Mouse (Mus musculus): ENCODE results near the gene Car14. TPM values are rescaled to one million over a fixed set of nuclear protein-coding genes. Genes with fewer than 3 reads are reported as not detected.
"Not testable (repeated sequence)": the region's sequence is repeated elsewhere in the genome, so short reads cannot be mapped to it uniquely, and the experiment has no call there.

Gene Car14
- 2.4 and 2.9 TPM in 2 replicates for polyA plus RNA-seq (2015; fragmentation: Nextera tagmentation; extraction: Ambion mirVana)

DNA sequence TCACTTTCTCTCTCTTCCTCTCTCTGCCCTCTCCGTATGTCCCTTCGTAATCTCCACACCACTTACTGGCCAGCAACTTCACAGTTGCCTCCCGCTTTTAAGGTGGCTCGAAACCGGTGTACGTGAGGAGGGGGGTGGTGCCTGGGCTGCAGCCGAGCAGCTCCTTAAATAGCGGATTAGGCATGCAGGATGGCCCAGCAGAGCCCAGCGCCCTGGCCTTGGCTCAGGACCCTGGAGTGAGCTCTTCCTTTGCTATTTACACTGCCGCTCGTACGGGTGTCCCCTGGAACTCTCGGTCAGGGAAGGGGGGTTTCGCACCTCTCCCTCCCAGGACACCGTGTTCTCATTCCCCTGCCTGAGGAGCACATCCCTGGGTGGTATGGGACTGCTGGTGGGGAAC is at the start of gene Car14:
TSS of gene Car14 (minus strand) at position 124 of the 400 bp plus-strand sequence.
- no peaks in the 10 kb centered on the region for H3K9me3 ChIP-seq (replicated peaks; ENCODE audit: control insufficient read depth, low read length)
- no peak within 1 kb of the TSS for H3K27ac ChIP-seq (ENCODE audit: low read length)
- H3K4me2 ChIP-seq (ENCODE audit: low read depth, low read length), result peak within 1 kb of the TSS; percentile 61
- ATAC-seq (ENCODE audit: insufficient read depth, low FRiP score), result peak; percentile 31; the same call in 1 of the 2 replicates
- peak within 1 kb of the TSS; percentile 50 for H3K9ac ChIP-seq (ENCODE audit: low read length)
- peaks cover 17% of the 10 kb centered on the region for H3K4me1 ChIP-seq (ENCODE audit: control insufficient read depth, insufficient read depth, low read length)
- 2% methylated on average over 15 of the region's 15 CpGs for WGBS
- no peaks in the 10 kb centered on the region for H3K27me3 ChIP-seq (ENCODE audit: control insufficient read depth, insufficient read depth, low read length)
- no peaks in the 10 kb centered on the region for H3K36me3 ChIP-seq (ENCODE audit: control insufficient read depth, insufficient read depth, low read length)
- H3K4me3 ChIP-seq (replicated peaks; ENCODE audit: low read length), result peak within 1 kb of the TSS; percentile 39

DNA sequence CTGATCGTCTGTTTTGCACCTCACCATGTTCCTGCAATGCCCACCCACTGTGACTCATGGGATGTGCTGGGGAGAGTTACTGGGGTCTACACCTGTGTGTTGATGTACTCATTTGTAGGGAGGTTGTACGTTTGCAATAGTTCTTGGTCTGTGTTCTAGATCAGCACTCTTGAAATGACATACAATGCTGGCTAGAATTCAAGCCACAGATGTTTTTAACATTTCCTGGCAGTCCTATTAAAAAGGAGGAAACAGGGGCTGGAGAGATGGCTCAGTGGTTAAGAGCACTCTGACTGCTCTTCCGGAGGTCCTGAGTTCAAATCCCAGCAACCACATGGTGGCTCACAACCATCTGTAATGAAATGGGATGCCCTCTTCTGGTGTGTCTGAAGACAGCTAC is 49.0 kb upstream of the Car14 start:
- Histone ChIP-seq H3K27me3 (ENCODE audit: control insufficient read depth, insufficient read depth, low read length) (no peaks in the 10 kb centered on the region), H3K36me3 (ENCODE audit: control insufficient read depth, insufficient read depth, low read length) (no peaks in the 10 kb centered on the region), H3K4me2 (ENCODE audit: low read depth, low read length) (no peak overlapping the region), H3K27ac (ENCODE audit: low read length) (no peak overlapping the region), H3K9me3 (replicated peaks; ENCODE audit: control insufficient read depth, low read length) (no peaks in the 10 kb centered on the region), H3K4me1 (ENCODE audit: control insufficient read depth, insufficient read depth, low read length) (peaks cover 4% of the 10 kb centered on the region; the same call in 1 of the 2 replicates), H3K4me3 (replicated peaks; ENCODE audit: low read length) (no peak overlapping the region), H3K9ac (ENCODE audit: low read length) (no peak overlapping the region)
- WGBS, result 69% methylated on average over 3 of the region's 3 CpGs
- ATAC-seq (ENCODE audit: insufficient read depth, low FRiP score), result no peak

DNA sequence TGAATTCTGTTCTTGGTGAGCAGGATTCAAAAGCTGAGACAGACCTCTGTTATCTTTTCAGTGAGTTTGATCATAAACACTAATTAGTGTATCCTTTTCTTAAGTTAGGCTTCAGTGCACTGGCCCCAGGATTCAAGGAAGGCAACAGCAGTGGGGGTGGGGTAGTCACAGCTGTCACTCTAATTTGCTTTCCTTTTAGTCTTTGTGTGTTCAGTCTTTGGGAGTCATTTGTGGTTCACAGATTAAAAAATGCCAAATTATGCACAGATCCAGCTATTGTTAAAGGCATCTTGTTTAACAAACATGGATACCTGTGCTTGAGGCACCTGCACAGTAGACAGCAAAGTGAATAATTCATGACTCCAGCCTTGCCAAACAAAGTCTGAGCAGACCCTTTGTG is 48.5 kb upstream of the Car14 start:
- H3K9me3 ChIP-seq (replicated peaks; ENCODE audit: control insufficient read depth, low read length), result no peaks in the 10 kb centered on the region
- no peaks in the 10 kb centered on the region for H3K27me3 ChIP-seq (ENCODE audit: control insufficient read depth, insufficient read depth, low read length)
- H3K4me1 ChIP-seq (ENCODE audit: control insufficient read depth, insufficient read depth, low read length), result peaks cover 4% of the 10 kb centered on the region; the same call in 1 of the 2 replicates
- H3K9ac ChIP-seq (ENCODE audit: low read length), result no peak overlapping the region
- H3K36me3 ChIP-seq (ENCODE audit: control insufficient read depth, insufficient read depth, low read length), result no peaks in the 10 kb centered on the region
- no peak for ATAC-seq (ENCODE audit: insufficient read depth, low FRiP score)
- no peak overlapping the region for H3K27ac ChIP-seq (ENCODE audit: low read length)
- no peak overlapping the region for H3K4me2 ChIP-seq (ENCODE audit: low read depth, low read length)
- no peak overlapping the region for H3K4me3 ChIP-seq (replicated peaks; ENCODE audit: low read length)

DNA sequence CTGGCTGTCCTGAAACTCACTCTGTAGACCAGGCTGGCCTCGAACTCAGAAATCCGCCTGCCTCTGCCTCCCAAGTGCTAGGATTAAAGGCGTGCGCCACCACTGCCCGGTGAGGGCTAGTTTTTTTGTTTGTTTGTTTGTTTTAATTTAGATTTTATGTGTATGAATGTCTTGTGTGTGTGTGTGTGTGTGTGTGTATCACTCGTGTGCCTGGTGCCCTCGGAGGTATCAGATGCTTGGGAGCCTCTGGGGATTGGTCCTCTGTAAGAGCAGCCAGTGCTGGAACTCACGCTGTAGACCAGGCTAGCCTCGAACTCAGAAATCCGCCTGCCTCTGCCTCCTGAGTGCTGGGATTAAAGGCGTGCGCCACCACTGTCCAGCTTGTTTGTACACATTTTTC is 47.1 kb upstream of the Car14 start:
- 68% methylated on average over 12 of the region's 12 CpGs for WGBS
- peak overlapping the region; percentile 72 for H3K9ac ChIP-seq (ENCODE audit: low read length)

DNA sequence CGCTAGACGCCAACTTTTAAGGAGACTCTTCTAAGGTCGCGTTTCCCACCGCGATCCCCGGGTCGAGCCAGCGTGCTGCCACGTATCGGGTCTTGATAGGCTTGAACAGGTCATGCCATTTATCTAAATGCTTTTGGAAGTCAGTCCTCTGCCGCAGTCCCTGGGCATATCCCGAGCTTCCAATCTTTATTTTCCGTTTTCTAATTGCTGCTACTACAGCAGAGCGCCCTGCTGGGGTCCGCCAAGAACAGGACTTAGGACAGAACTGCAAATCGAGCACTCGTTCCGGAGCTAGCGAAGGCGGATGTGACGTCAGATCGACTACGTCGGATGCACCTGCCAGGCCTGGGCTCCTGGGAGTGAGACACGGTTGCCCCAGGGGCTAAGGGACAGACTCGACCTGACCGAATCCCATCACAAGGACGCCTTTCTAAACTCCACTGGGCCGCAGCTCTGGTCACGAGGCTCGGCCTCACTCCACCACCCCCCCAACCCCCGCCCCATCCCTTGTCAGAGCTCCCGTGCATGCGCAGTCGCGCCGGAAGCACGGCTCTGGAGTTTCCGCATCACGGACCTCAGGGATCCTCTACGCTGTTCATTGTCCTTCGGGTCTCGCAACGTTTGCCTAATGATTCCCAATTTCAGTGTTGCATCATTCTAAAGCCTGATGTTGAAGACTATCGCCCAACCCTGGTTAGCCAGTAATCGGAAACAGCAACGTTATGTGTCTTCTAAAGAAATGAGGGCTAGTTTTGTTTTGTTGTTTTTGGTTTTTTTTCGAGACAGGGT is 46.5 kb upstream of the Car14 start:
- under 1% methylated on average over 49 of the region's 49 CpGs for WGBS
- no peaks in the 10 kb centered on the region for H3K4me1 ChIP-seq (ENCODE audit: control insufficient read depth, insufficient read depth, low read length)
- H3K9ac ChIP-seq (ENCODE audit: low read length), result peak overlapping the region; percentile 72
- no peaks in the 10 kb centered on the region for H3K27me3 ChIP-seq (ENCODE audit: control insufficient read depth, insufficient read depth, low read length)
- peak overlapping the region; percentile 67 for H3K4me2 ChIP-seq (ENCODE audit: low read depth, low read length)
- peak overlapping the region; percentile 68 for H3K4me3 ChIP-seq (replicated peaks; ENCODE audit: low read length)
- no peaks in the 10 kb centered on the region for H3K9me3 ChIP-seq (replicated peaks; ENCODE audit: control insufficient read depth, low read length)
- H3K27ac ChIP-seq (ENCODE audit: low read length), result peak overlapping the region; percentile 94
- ATAC-seq (ENCODE audit: insufficient read depth, low FRiP score), result peak; percentile 96
- H3K36me3 ChIP-seq (ENCODE audit: control insufficient read depth, insufficient read depth, low read length), result no peaks in the 10 kb centered on the region

More for the DNA sequence above, 47.1 kb upstream of the Car14 start:
- not testable (repeated sequence) for H3K36me3 ChIP-seq (ENCODE audit: control insufficient read depth, insufficient read depth, low read length); H3K27me3 ChIP-seq (ENCODE audit: control insufficient read depth, insufficient read depth, low read length); ATAC-seq (ENCODE audit: insufficient read depth, low FRiP score); H3K9me3 ChIP-seq (replicated peaks; ENCODE audit: control insufficient read depth, low read length); H3K4me1 ChIP-seq (ENCODE audit: control insufficient read depth, insufficient read depth, low read length)
- peak overlapping the region; percentile 67 for H3K4me2 ChIP-seq (ENCODE audit: low read depth, low read length)
- peak overlapping the region; percentile 94 for H3K27ac ChIP-seq (ENCODE audit: low read length)
- peak overlapping the region; percentile 68 for H3K4me3 ChIP-seq (replicated peaks; ENCODE audit: low read length)

DNA sequence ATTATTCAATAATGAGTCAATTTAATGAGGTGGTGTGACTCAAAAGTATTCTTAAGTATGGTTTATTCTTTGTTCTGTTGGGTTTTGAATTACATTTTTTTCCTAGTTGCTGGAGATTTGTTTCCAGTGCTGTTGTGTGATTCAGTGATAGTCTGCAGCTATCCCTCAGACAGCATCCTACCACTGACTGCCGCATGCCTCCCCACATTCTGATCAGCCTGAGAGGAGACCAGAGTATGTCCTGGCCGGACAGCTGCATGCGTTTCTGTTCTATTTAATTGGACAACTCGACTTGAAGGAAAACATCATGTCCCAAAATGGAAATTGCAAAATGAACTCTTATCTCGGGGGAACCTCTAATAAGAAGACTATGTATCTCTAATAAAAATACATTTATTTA is 43.8 kb upstream of the Car14 start:
- H3K4me3 ChIP-seq (replicated peaks; ENCODE audit: low read length), result no peak overlapping the region
- H3K9ac ChIP-seq (ENCODE audit: low read length), result no peak overlapping the region
- 88% methylated on average over 5 of the region's 5 CpGs for WGBS
- H3K27ac ChIP-seq (ENCODE audit: low read length), result no peak overlapping the region
- no peak overlapping the region for H3K4me2 ChIP-seq (ENCODE audit: low read depth, low read length)
- no peaks in the 10 kb centered on the region for H3K27me3 ChIP-seq (ENCODE audit: control insufficient read depth, insufficient read depth, low read length)
- no peak for ATAC-seq (ENCODE audit: insufficient read depth, low FRiP score)
- no peaks in the 10 kb centered on the region for H3K36me3 ChIP-seq (ENCODE audit: control insufficient read depth, insufficient read depth, low read length)
- H3K4me1 ChIP-seq (ENCODE audit: control insufficient read depth, insufficient read depth, low read length), result no peaks in the 10 kb centered on the region
- H3K9me3 ChIP-seq (replicated peaks; ENCODE audit: control insufficient read depth, low read length), result no peaks in the 10 kb centered on the region

DNA sequence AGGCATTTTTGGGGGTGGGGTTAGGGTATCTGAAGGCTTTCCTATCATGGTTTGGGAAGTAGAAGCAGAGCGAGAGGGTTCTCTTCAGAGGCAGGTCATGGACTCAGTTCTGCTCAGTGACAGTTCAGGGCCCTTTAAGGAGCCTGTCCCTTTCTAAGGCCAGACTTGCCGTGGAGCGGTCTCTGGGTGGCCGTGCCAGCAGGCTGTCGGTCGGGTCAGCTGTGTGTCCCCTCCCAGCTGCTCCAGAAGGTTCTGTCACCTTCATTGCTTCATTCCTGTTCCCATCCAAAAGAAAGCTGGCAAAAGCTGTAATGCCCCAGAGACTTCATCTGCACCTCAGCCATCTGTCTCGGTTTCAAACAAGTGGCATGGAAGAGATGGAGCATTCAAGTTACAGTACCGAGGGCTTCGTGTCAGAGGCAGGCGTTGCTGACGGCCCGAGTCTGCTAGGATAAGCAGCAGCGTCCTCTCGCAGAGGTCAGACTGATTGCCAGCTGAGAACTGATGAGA is 41.3 kb upstream of the Car14 start:
- no peaks in the 10 kb centered on the region for H3K9me3 ChIP-seq (replicated peaks; ENCODE audit: control insufficient read depth, low read length)
- ATAC-seq (ENCODE audit: insufficient read depth, low FRiP score), result no peak
- no peak overlapping the region for H3K4me3 ChIP-seq (replicated peaks; ENCODE audit: low read length)
- no peak overlapping the region for H3K27ac ChIP-seq (ENCODE audit: low read length)
- H3K4me1 ChIP-seq (ENCODE audit: control insufficient read depth, insufficient read depth, low read length), result no peaks in the 10 kb centered on the region
- no peaks in the 10 kb centered on the region for H3K27me3 ChIP-seq (ENCODE audit: control insufficient read depth, insufficient read depth, low read length)
- 0 out of 2 replicates have a peak, but pooled peaks cover 3% of the 10 kb centered on the region for H3K36me3 ChIP-seq (ENCODE audit: control insufficient read depth, insufficient read depth, low read length)
- H3K9ac ChIP-seq (ENCODE audit: low read length), result no peak overlapping the region
- WGBS, result 84% methylated on average over 14 of the region's 14 CpGs
- no peak overlapping the region for H3K4me2 ChIP-seq (ENCODE audit: low read depth, low read length)

DNA sequence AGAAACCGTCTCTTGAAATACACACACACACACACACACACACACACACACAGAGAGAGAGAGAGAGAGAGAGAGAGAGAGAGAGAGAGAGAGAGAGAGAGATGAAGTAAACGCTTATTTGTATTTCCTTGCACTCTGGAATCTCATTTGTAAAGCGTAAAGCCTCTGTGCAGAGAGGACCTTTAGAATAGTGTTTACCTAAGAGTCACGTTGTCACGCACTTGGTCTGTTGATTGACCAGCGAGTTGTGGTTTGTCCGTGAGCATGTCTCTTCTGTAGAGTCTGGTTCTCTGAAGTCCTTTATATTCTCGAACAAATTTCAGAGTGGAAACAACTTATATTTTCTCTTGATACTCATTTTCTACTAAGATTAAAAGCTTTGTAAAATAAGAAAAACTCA is 40.3 kb upstream of the Car14 start:
- Histone ChIP-seq H3K36me3 (ENCODE audit: control insufficient read depth, insufficient read depth, low read length) (peaks cover 13% of the 10 kb centered on the region; the same call in 1 of the 2 replicates), H3K4me3 (replicated peaks; ENCODE audit: low read length) (no peak overlapping the region), H3K4me2 (ENCODE audit: low read depth, low read length) (no peak overlapping the region), H3K4me1 (ENCODE audit: control insufficient read depth, insufficient read depth, low read length) (no peaks in the 10 kb centered on the region), H3K27me3 (ENCODE audit: control insufficient read depth, insufficient read depth, low read length) (no peaks in the 10 kb centered on the region), H3K9ac (ENCODE audit: low read length) (no peak overlapping the region), H3K9me3 (replicated peaks; ENCODE audit: control insufficient read depth, low read length) (no peaks in the 10 kb centered on the region), H3K27ac (ENCODE audit: low read length) (no peak overlapping the region)
- 85% methylated on average over 8 of the region's 8 CpGs for WGBS
- no peak for ATAC-seq (ENCODE audit: insufficient read depth, low FRiP score)

DNA sequence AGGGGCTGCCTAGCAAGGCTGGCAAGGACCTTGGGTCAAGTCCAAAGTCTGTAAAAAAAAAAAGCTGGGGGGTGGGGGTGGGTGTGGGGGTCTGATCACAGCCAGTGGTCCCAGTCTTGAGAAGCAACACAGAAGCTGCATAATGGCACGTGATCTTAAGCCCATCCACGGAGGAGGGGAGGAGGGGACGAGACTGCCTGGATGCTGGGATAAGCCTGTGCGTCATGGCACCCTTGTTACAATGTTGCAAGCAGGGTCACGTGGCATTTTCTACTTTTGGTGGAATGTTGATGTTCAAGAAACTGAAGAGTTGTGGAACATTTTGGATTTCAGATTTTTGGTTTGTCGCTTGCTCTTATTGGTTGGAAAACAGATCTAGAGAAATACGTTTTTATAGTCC is 38.7 kb upstream of the Car14 start:
- no peaks in the 10 kb centered on the region for H3K9me3 ChIP-seq (replicated peaks; ENCODE audit: control insufficient read depth, low read length)
- no peak for ATAC-seq (ENCODE audit: insufficient read depth, low FRiP score)
- WGBS, result 93% methylated on average over 7 of the region's 7 CpGs
- no peak overlapping the region for H3K9ac ChIP-seq (ENCODE audit: low read length)
- H3K4me3 ChIP-seq (replicated peaks; ENCODE audit: low read length), result no peak overlapping the region
- H3K27ac ChIP-seq (ENCODE audit: low read length), result no peak overlapping the region
- H3K4me2 ChIP-seq (ENCODE audit: low read depth, low read length), result no peak overlapping the region
- H3K36me3 ChIP-seq (ENCODE audit: control insufficient read depth, insufficient read depth, low read length), result peaks cover 27% of the 10 kb centered on the region
- no peaks in the 10 kb centered on the region for H3K4me1 ChIP-seq (ENCODE audit: control insufficient read depth, insufficient read depth, low read length)
- no peaks in the 10 kb centered on the region for H3K27me3 ChIP-seq (ENCODE audit: control insufficient read depth, insufficient read depth, low read length)

Measured in stomach, embryonic 16.5 days (tissue).